Mouse (Mus musculus) embryonic facial prominence, embryonic 12.5 days (tissue): Measurements from ENCODE around the gene Bcl2l14. TPM values are rescaled to one million over a fixed set of nuclear protein-coding genes. Genes with fewer than 3 reads are reported as not detected.

Experiments
- ATAC-seq: fragments of 200-750 bp; cut with Nextera tagmentation; 2 replicates; pipeline ENCODE4 v1.8.0; 2017; ENCODE audit not compliant: insufficient number of reproducible peaks, insufficient read depth, low FRiP score, low TSS enrichment
- H3K27ac ChIP-seq: fragments of 300-500 bp; sonication (generic); 2 replicates; pipeline ENCODE4 v1.5.1; 2016; ENCODE audit warnings: mild to moderate bottlenecking
- H3K27me3 ChIP-seq: fragments of 300-500 bp; sonication (generic); 2 replicates; pipeline ENCODE4 v1.6.1; 2016; ENCODE audit warnings: mild to moderate bottlenecking, moderate library complexity
- H3K36me3 ChIP-seq: fragments of 300-500 bp; sonication (generic); 2 replicates; pipeline ENCODE4 v1.6.1; 2016; ENCODE audit warnings: mild to moderate bottlenecking
- H3K4me1 ChIP-seq: fragments of 300-500 bp; sonication (generic); 2 replicates; pipeline ENCODE4 v1.6.1; 2016
- H3K4me2 ChIP-seq: fragments of 300-500 bp; sonication (generic); replicated peaks from 2 replicates; pipeline ENCODE4 v1.6.1; 2016; ENCODE audit warnings: mild to moderate bottlenecking, moderate library complexity
- H3K4me3 ChIP-seq: fragments of 300-500 bp; sonication (generic); 2 replicates; pipeline ENCODE4 v1.5.1; 2016; ENCODE audit warnings: mild to moderate bottlenecking
- H3K9ac ChIP-seq: fragments of 300-500 bp; sonication (generic); 2 replicates; pipeline ENCODE4 v1.6.1; 2016; ENCODE audit warnings: mild to moderate bottlenecking, moderate library complexity
- H3K9me3 ChIP-seq: fragments of 300-500 bp; sonication (generic); 2 replicates; pipeline ENCODE4 v1.6.1; 2016; ENCODE audit warnings: mild to moderate bottlenecking, moderate library complexity
- WGBS: fragments of 180-500 bp; shearing (Covaris S2); methylation state at CpG from one replicate; pipeline ENCODE4 v1.1.7; 2016; 5-methylcytosine and 5-hydroxymethylcytosine counted together
- polyA plus RNA-seq: library from polyadenylated mRNA; unstranded; fragments of >200 nt; fragmentation: Nextera tagmentation; extraction: Ambion mirVana; gene quantifications from 2 replicates; pipeline ENCODE4 v1.2.1, GENCODE M21; 2016

Bcl2l14 gene
- polyA plus RNA-seq, 1 experiment from 2014 or later: 0.88 TPM

DNA sequence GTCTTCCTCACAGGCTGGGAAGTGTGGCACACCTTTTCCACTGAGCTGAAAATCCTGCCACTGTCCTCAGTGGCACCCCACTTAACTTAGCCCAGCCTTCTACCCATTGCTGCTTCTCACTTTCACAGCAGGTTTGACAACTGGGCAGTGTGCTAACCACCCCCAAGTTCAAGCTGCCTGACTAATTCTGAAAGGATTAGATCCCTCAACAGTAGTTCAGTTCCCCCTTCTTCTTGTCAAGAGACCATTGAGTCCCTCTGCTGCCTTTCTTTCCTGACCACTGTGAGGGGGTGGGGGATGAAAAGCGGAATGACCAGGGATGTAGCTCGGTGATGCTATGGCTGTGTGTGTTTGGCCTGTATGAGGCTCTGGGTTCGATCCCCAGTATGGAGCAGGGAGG lies 37.2 kb downstream of the Bcl2l14 start:
- no peak overlapping the region for H3K4me2 ChIP-seq
- H3K4me1 ChIP-seq: peaks cover 17% of the 10 kb centered on the region
- no peak for ATAC-seq
- H3K9ac ChIP-seq: no peak overlapping the region
- no peak overlapping the region for H3K27ac ChIP-seq
- no peaks in the 10 kb centered on the region for H3K9me3 ChIP-seq
- WGBS: 76% methylated on average over 3 of the region's 3 CpGs
- H3K27me3 ChIP-seq: no peaks in the 10 kb centered on the region
- no peaks in the 10 kb centered on the region for H3K36me3 ChIP-seq
- no peak overlapping the region for H3K4me3 ChIP-seq

DNA sequence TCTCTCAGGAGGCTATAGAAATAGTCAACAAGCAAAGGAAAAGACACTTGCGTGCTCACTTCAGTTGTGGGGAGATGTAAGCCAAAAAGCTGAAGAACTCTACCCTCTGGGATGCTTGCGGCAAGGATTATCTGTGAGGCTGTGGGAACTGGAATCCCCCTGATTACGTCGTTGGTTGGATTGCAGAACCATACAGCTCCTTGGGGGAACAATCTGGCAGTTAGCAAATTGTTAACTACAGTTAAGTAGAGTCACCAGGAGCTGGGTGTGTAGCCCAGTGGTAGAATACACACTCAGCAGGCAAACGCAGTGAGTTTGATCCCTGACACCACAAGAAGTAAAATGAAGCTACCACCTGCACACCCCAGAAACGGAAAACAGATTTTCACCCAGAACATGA lies 37.9 kb downstream of the Bcl2l14 start:
- H3K4me3 ChIP-seq: no peak overlapping the region

DNA sequence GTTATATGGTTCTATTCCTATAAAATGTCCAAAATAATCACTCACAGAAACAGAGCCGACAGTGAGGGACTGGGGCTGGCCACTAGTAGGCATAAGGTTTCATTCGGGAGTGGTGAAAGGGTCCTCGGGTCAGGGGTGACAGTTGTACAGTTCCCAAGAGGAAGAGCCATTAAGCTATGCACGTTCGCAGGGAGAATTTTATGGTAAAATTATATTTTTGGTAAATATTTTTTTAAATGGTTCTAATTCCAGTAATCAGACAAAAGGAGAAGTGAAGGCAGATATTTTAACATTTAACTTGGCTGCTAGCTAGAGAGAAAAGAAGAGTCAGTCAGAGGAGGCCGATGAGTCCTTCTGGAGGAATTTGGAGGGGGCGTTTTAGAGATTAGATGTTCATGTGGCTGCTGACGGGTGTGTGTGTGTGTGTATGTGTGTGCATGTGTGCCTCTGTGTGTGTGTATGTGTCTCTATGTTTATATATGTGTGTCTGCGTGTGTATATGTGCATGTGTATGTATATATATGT lies 38.8 kb downstream of the Bcl2l14 start:
- whole genome bisulfite sequencing: 42% methylated on average over 9 of the region's 9 CpGs
- H3K27ac ChIP-seq: 0 out of 2 replicates have a peak overlapping the region, but pooled peaks have one; percentile 11
- no peak for ATAC-seq

More for the DNA sequence above, 37.9 kb downstream of the Bcl2l14 start:
- no peaks in the 10 kb centered on the region for H3K9me3 ChIP-seq
- H3K4me2 ChIP-seq: no peak overlapping the region
- H3K36me3 ChIP-seq: no peaks in the 10 kb centered on the region
- no peak for ATAC-seq
- H3K27me3 ChIP-seq: no peaks in the 10 kb centered on the region
- 0 out of 2 replicates have a peak overlapping the region, but pooled peaks have one; percentile 11 for H3K27ac ChIP-seq
- 61% methylated on average over 6 of the region's 6 CpGs for WGBS
- no peak overlapping the region for H3K9ac ChIP-seq
- H3K4me1 ChIP-seq: peaks cover 16% of the 10 kb centered on the region

DNA sequence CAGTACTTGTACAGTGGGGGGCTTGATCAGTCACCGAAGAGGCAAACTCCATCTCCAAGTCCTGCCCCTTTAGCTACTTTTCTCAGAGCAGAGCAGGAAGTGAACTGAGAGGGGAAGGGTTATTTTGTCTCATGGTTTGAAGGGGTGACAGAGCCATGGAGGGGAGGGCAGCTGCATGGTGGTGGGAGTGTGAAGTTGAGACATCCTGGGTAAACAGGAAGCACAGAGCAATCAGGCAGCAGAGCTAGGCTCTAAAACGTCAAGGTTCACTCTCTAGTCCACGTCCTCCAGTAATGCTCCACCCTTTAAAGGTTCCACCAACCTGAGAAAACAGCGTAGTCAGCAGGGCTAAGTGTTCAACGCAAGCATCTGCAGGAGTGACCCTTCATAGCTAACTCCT lies 40.8 kb downstream of the Bcl2l14 start:
- 57% methylated on average over 5 of the region's 5 CpGs for WGBS
- Histone ChIP-seq H3K4me1 (peaks cover 30% of the 10 kb centered on the region; the same call in 1 of the 2 replicates), H3K36me3 (no peaks in the 10 kb centered on the region), H3K4me2 (no peak overlapping the region), H3K27ac (no peak overlapping the region), H3K4me3 (no peak overlapping the region), H3K9ac (no peak overlapping the region), H3K27me3 (no peaks in the 10 kb centered on the region), H3K9me3 (no peaks in the 10 kb centered on the region)
- no peak for ATAC-seq

More for the DNA sequence above, 38.8 kb downstream of the Bcl2l14 start:
- Histone ChIP-seq H3K27me3 (no peaks in the 10 kb centered on the region), H3K9me3 (no peaks in the 10 kb centered on the region), H3K4me2 (no peak overlapping the region), H3K9ac (no peak overlapping the region), H3K4me3 (no peak overlapping the region), H3K36me3 (no peaks in the 10 kb centered on the region), H3K4me1 (peaks cover 20% of the 10 kb centered on the region; the same call in 1 of the 2 replicates)

- H3K27me3 ChIP-seq: no peaks in the 10 kb centered on the region
- ATAC-seq: peak; percentile 86
- peak overlapping the region; percentile 94 for H3K27ac ChIP-seq
- peak overlapping the region; percentile 26 for H3K4me3 ChIP-seq
- WGBS: 6% methylated on average over 23 of the region's 23 CpGs
- H3K9me3 ChIP-seq: no peaks in the 10 kb centered on the region
- H3K4me2 ChIP-seq: peak overlapping the region; percentile 53
- no peaks in the 10 kb centered on the region for H3K36me3 ChIP-seq
- peak overlapping the region; percentile 9; the same call in 1 of the 2 replicates for H3K9ac ChIP-seq
- H3K4me1 ChIP-seq: peaks cover 27% of the 10 kb centered on the region; the same call in 1 of the 2 replicates
These were observed 43.4 kb downstream of the Bcl2l14 start for GRCm38 (mm10) chr6:134439401-134440021.

DNA sequence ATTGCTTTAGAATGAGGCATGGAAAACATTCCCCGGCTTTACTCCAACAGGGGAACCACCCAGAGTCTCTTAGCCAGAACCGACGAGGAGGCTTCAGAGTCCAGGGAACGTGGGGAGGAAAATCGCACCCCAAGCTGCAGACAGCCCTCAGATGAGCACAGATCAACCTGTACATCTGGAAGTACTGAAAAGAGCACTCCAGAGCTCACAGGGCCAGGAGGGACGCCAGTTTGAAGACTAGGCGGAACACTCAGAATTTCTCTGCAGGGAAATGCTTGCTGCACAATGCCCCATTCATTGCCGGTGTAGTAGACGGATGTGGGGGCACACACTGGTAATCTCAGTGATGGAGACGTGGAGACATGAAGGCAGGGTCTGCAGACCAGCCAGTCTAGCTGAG lies 43.9 kb downstream of the Bcl2l14 start:
- H3K4me3 ChIP-seq: peak overlapping the region; percentile 26
- WGBS: 11% methylated on average over 10 of the region's 10 CpGs
- H3K4me1 ChIP-seq: peaks cover 27% of the 10 kb centered on the region; the same call in 1 of the 2 replicates
- peak overlapping the region; percentile 94 for H3K27ac ChIP-seq
- peak overlapping the region; percentile 53 for H3K4me2 ChIP-seq
- peaks cover 3% of the 10 kb centered on the region for H3K36me3 ChIP-seq
- H3K9me3 ChIP-seq: no peaks in the 10 kb centered on the region
- H3K9ac ChIP-seq: 0 out of 2 replicates have a peak overlapping the region, but pooled peaks have one; percentile 4
- no peaks in the 10 kb centered on the region for H3K27me3 ChIP-seq
- ATAC-seq: peak; percentile 43; the same call in 1 of the 2 replicates

GRCm38 (mm10) chr6:134441716-134442115 lies 45.6 kb downstream of the Bcl2l14 start:
- 88% methylated on average over 3 of the region's 3 CpGs for WGBS
- H3K27me3 ChIP-seq: no peaks in the 10 kb centered on the region

GRCm38 (mm10) chr6:134442219-134442618 lies 46.1 kb downstream of the Bcl2l14 start:
- Histone ChIP-seq H3K9ac (no peak overlapping the region), H3K4me1 (peaks cover 27% of the 10 kb centered on the region; the same call in 1 of the 2 replicates), H3K36me3 (peaks cover 14% of the 10 kb centered on the region), H3K4me3 (no peak overlapping the region), H3K27ac (no peak overlapping the region), H3K9me3 (no peaks in the 10 kb centered on the region), H3K27me3 (no peaks in the 10 kb centered on the region), H3K4me2 (no peak overlapping the region)
- WGBS: 86% methylated on average over 5 of the region's 5 CpGs
- no peak for ATAC-seq

More at GRCm38 (mm10) chr6:134441716-134442115, 45.6 kb downstream of the Bcl2l14 start:
- peaks cover 13% of the 10 kb centered on the region for H3K36me3 ChIP-seq
- H3K9me3 ChIP-seq: no peaks in the 10 kb centered on the region
- no peak for ATAC-seq
- H3K27ac ChIP-seq: no peak overlapping the region
- no peak overlapping the region for H3K9ac ChIP-seq
- no peak overlapping the region for H3K4me3 ChIP-seq
- H3K4me1 ChIP-seq: peaks cover 27% of the 10 kb centered on the region; the same call in 1 of the 2 replicates
- H3K4me2 ChIP-seq: no peak overlapping the region

GRCm38 (mm10) chr6:134443198-134443904 lies 47.2 kb downstream of the Bcl2l14 start:
- no peak overlapping the region for H3K27ac ChIP-seq
- peaks cover 24% of the 10 kb centered on the region; the same call in 1 of the 2 replicates for H3K4me1 ChIP-seq
- H3K36me3 ChIP-seq: peaks cover 17% of the 10 kb centered on the region
- H3K27me3 ChIP-seq: no peaks in the 10 kb centered on the region
- no peak overlapping the region for H3K4me3 ChIP-seq
- no peak for ATAC-seq
- H3K4me2 ChIP-seq: no peak overlapping the region
- H3K9ac ChIP-seq: no peak overlapping the region
- no peaks in the 10 kb centered on the region for H3K9me3 ChIP-seq
- WGBS: 77% methylated on average over 9 of the region's 9 CpGs

- H3K9me3 ChIP-seq: no peaks in the 10 kb centered on the region
- peaks cover 19% of the 10 kb centered on the region; the same call in 1 of the 2 replicates for H3K4me1 ChIP-seq
- H3K4me3 ChIP-seq: no peak overlapping the region
- no peak overlapping the region for H3K4me2 ChIP-seq
- no peak overlapping the region for H3K9ac ChIP-seq
- H3K36me3 ChIP-seq: peaks cover 17% of the 10 kb centered on the region
- 69% methylated on average over 5 of the region's 5 CpGs for WGBS
- no peak for ATAC-seq
- no peaks in the 10 kb centered on the region for H3K27me3 ChIP-seq
- H3K27ac ChIP-seq: no peak overlapping the region
These were observed 47.8 kb downstream of the Bcl2l14 start for GRCm38 (mm10) chr6:134443925-134444324.

- Histone ChIP-seq H3K27me3 (no peaks in the 10 kb centered on the region), H3K4me2 (no peak overlapping the region), H3K36me3 (peaks cover 44% of the 10 kb centered on the region), H3K4me1 (peaks cover 23% of the 10 kb centered on the region), H3K9me3 (no peaks in the 10 kb centered on the region), H3K9ac (no peak overlapping the region), H3K4me3 (no peak overlapping the region), H3K27ac (no peak overlapping the region)
- ATAC-seq: no peak
- WGBS: 83% methylated on average over 12 of the region's 12 CpGs
These were observed 52.3 kb downstream of the Bcl2l14 start for GRCm38 (mm10) chr6:134448451-134448850.
